Mouse (Mus musculus): ENCODE measurements around the gene Bmp8a.
"Not testable (repeated sequence)": the region's sequence is repeated elsewhere in the genome, so short reads cannot be mapped to it uniquely, and the experiment has no call there.

Gene Bmp8a

GRCm38 (mm10) chr4:123342642-123343470 is at the start of gene Bmp8a:
Bmp8a (minus strand) TSS chr4:123343252.
- DNase-seq (ENCODE audit: extremely low spot score, low read depth, low spot score), result no peak

GRCm38 (mm10) chr4:123392187-123392586 is 49.1 kb upstream of the Bmp8a start:
- no peak for DNase-seq (ENCODE audit: extremely low spot score, low read depth, low spot score)

GRCm38 (mm10) chr4:123385028-123385427 is 42.0 kb upstream of the Bmp8a start:
- DNase-seq (ENCODE audit: extremely low spot score, low read depth, low spot score), result no peak

GRCm38 (mm10) chr4:123383173-123383572 is 40.1 kb upstream of the Bmp8a start:
- DNase-seq (ENCODE audit: extremely low spot score, low read depth, low spot score), result no peak

GRCm38 (mm10) chr4:123382051-123382450 is 39.0 kb upstream of the Bmp8a start:
- DNase-seq (ENCODE audit: extremely low spot score, low read depth, low spot score), result no peak

- no peak for DNase-seq (ENCODE audit: extremely low spot score, low read depth, low spot score)
These were observed 38.5 kb upstream of the Bmp8a start for GRCm38 (mm10) chr4:123381598-123381997.

- no peak for DNase-seq (ENCODE audit: extremely low spot score, low read depth, low spot score)
These were observed 33.0 kb upstream of the Bmp8a start for GRCm38 (mm10) chr4:123376031-123376430.

GRCm38 (mm10) chr4:123374316-123375008 is 31.4 kb upstream of the Bmp8a start:
- no peak for DNase-seq (ENCODE audit: extremely low spot score, low read depth, low spot score)

GRCm38 (mm10) chr4:123363555-123363954 is 20.5 kb upstream of the Bmp8a start:
- DNase-seq (ENCODE audit: extremely low spot score, low read depth, low spot score), result no peak

- no peak for DNase-seq (ENCODE audit: extremely low spot score, low read depth, low spot score)
These were observed 17.7 kb upstream of the Bmp8a start for GRCm38 (mm10) chr4:123360771-123361170.

GRCm38 (mm10) chr4:123358613-123359012 is 15.6 kb upstream of the Bmp8a start:
- no peak for DNase-seq (ENCODE audit: extremely low spot score, low read depth, low spot score)

GRCm38 (mm10) chr4:123355941-123356340 is 12.9 kb upstream of the Bmp8a start:
- DNase-seq (ENCODE audit: extremely low spot score, low read depth, low spot score), result no peak

- no peak for DNase-seq (ENCODE audit: extremely low spot score, low read depth, low spot score)
These were observed 10.3 kb upstream of the Bmp8a start for GRCm38 (mm10) chr4:123353271-123353877.

- DNase-seq (ENCODE audit: extremely low spot score, low read depth, low spot score), result no peak
These were observed 378 bp upstream of the Bmp8a start for GRCm38 (mm10) chr4:123343471-123343789.

- no peak for DNase-seq (ENCODE audit: extremely low spot score, low read depth, low spot score)
These were observed 886 bp downstream of the Bmp8a start for GRCm38 (mm10) chr4:123342091-123342641.

- DNase-seq (ENCODE audit: extremely low spot score, low read depth, low spot score), result no peak
These were observed 2.8 kb downstream of the Bmp8a start for GRCm38 (mm10) chr4:123340232-123340631.

GRCm38 (mm10) chr4:123337693-123338092 is 5.4 kb downstream of the Bmp8a start:
- no peak for DNase-seq (ENCODE audit: extremely low spot score, low read depth, low spot score)

- no peak for DNase-seq (ENCODE audit: extremely low spot score, low read depth, low spot score)
These were observed 7.1 kb downstream of the Bmp8a start for GRCm38 (mm10) chr4:123335796-123336585.

GRCm38 (mm10) chr4:123335244-123335643 is 7.8 kb downstream of the Bmp8a start:
- not testable (repeated sequence) for DNase-seq (ENCODE audit: extremely low spot score, low read depth, low spot score)

- no peak for DNase-seq (ENCODE audit: extremely low spot score, low read depth, low spot score)
These were observed 8.9 kb downstream of the Bmp8a start for GRCm38 (mm10) chr4:123334177-123334576.

- DNase-seq (ENCODE audit: extremely low spot score, low read depth, low spot score), result no peak
These were observed 9.9 kb downstream of the Bmp8a start for GRCm38 (mm10) chr4:123333151-123333550.
